Mouse (Mus musculus): Measurements from ENCODE around the gene Gm28374. TPM values are rescaled to one million over a fixed set of nuclear protein-coding genes. Genes with fewer than 3 reads are reported as not detected.

Gm28374 gene
- polyA plus RNA-seq, 1 experiment from 2014 or later: 1.3 TPM

GRCm38 (mm10) chr19:6062418-6062817 is 19.6 kb downstream of the Gm28374 start:
- WGBS: 42% methylated on average over 5 of the region's 5 CpGs
- no peaks in the 10 kb centered on the region for H3K27me3 ChIP-seq (replicated peaks)
- peak overlapping the region; percentile 92 for H3K4me3 ChIP-seq (replicated peaks)
- peak overlapping the region; percentile 96 for H3K27ac ChIP-seq
- H3K4me2 ChIP-seq (replicated peaks): peak overlapping the region; percentile 95
- H3K9me3 ChIP-seq: no peaks in the 10 kb centered on the region
- H3K36me3 ChIP-seq: 0 out of 2 replicates have a peak, but pooled peaks cover 3% of the 10 kb centered on the region
- ATAC-seq: no peak
- H3K4me1 ChIP-seq (replicated peaks): peaks cover 26% of the 10 kb centered on the region
- peak overlapping the region; percentile 94 for H3K9ac ChIP-seq

- peak overlapping the region; percentile 94 for H3K9ac ChIP-seq
- H3K4me1 ChIP-seq (replicated peaks): peaks cover 21% of the 10 kb centered on the region
- H3K36me3 ChIP-seq: 0 out of 2 replicates have a peak, but pooled peaks cover 3% of the 10 kb centered on the region
- ATAC-seq: peak; percentile 14; the same call in 1 of the 2 replicates
- peak overlapping the region; percentile 96 for H3K27ac ChIP-seq
- WGBS: 1% methylated on average over 44 of the region's 44 CpGs
- peak overlapping the region; percentile 92 for H3K4me3 ChIP-seq (replicated peaks)
- H3K9me3 ChIP-seq: no peaks in the 10 kb centered on the region
- peak overlapping the region; percentile 95 for H3K4me2 ChIP-seq (replicated peaks)
- H3K27me3 ChIP-seq (replicated peaks): no peaks in the 10 kb centered on the region
These were observed 20.3 kb downstream of the Gm28374 start for GRCm38 (mm10) chr19:6061641-6062302.

GRCm38 (mm10) chr19:6061021-6061533 is 21.0 kb downstream of the Gm28374 start, which contains the start of gene Znhit2:
Znhit2 (plus strand) TSS chr19:6061192.
- WGBS: under 1% methylated on average over 58 of the region's 58 CpGs
- peak; percentile 80 for ATAC-seq

GRCm38 (mm10) chr19:6058966-6059365 is 23.1 kb downstream of the Gm28374 start:
- peak overlapping the region; percentile 77; the same call in 1 of the 2 replicates for H3K9ac ChIP-seq
- ATAC-seq: no peak
- H3K4me1 ChIP-seq (replicated peaks): peaks cover 20% of the 10 kb centered on the region
- H3K4me3 ChIP-seq (replicated peaks): peak overlapping the region; percentile 67
- WGBS: 67% methylated on average over 5 of the region's 5 CpGs
- H3K36me3 ChIP-seq: peaks cover 16% of the 10 kb centered on the region; the same call in 1 of the 2 replicates
- peak overlapping the region; percentile 32; the same call in 1 of the 2 replicates for H3K27ac ChIP-seq
- H3K4me2 ChIP-seq (replicated peaks): peak overlapping the region; percentile 70
- no peaks in the 10 kb centered on the region for H3K9me3 ChIP-seq
- no peaks in the 10 kb centered on the region for H3K27me3 ChIP-seq (replicated peaks)

More at GRCm38 (mm10) chr19:6061021-6061533, 21.0 kb downstream of the Gm28374 start, which contains the start of gene Znhit2:
- no peaks in the 10 kb centered on the region for H3K9me3 ChIP-seq
- H3K27ac ChIP-seq: peak within 1 kb of the TSS; percentile 96
- peak within 1 kb of the TSS; percentile 95 for H3K4me2 ChIP-seq (replicated peaks)
- H3K9ac ChIP-seq: peak within 1 kb of the TSS; percentile 94
- 0 out of 2 replicates have a peak, but pooled peaks cover 3% of the 10 kb centered on the region for H3K36me3 ChIP-seq
- peak within 1 kb of the TSS; percentile 92 for H3K4me3 ChIP-seq (replicated peaks)
- no peaks in the 10 kb centered on the region for H3K27me3 ChIP-seq (replicated peaks)
- H3K4me1 ChIP-seq (replicated peaks): peaks cover 20% of the 10 kb centered on the region

- Histone ChIP-seq H3K27me3 (replicated peaks) (no peaks in the 10 kb centered on the region), H3K4me3 (replicated peaks) (peak overlapping the region; percentile 67), H3K36me3 (peaks cover 20% of the 10 kb centered on the region; the same call in 1 of the 2 replicates), H3K4me2 (replicated peaks) (peak overlapping the region; percentile 70), H3K9ac (peak overlapping the region; percentile 77), H3K9me3 (no peaks in the 10 kb centered on the region), H3K27ac (peak overlapping the region; percentile 56), H3K4me1 (replicated peaks) (peaks cover 20% of the 10 kb centered on the region)
- no peak for ATAC-seq
- 32% methylated on average over 5 of the region's 5 CpGs for WGBS
These were observed 23.5 kb downstream of the Gm28374 start for GRCm38 (mm10) chr19:6058513-6058912.

- peak; percentile 88 for ATAC-seq
- H3K27ac ChIP-seq: peak within 1 kb of the TSS; percentile 56
- H3K9me3 ChIP-seq: no peaks in the 10 kb centered on the region
- H3K36me3 ChIP-seq: peaks cover 30% of the 10 kb centered on the region
- peak within 1 kb of the TSS; percentile 67 for H3K4me3 ChIP-seq (replicated peaks)
- H3K4me2 ChIP-seq (replicated peaks): peak within 1 kb of the TSS; percentile 70
- peak within 1 kb of the TSS; percentile 77 for H3K9ac ChIP-seq
- WGBS: under 1% methylated on average over 63 of the region's 63 CpGs
- H3K4me1 ChIP-seq (replicated peaks): peaks cover 19% of the 10 kb centered on the region
- no peaks in the 10 kb centered on the region for H3K27me3 ChIP-seq (replicated peaks)
These were observed 24.6 kb downstream of the Gm28374 start, which contains the start of the genes Mrpl49 and Fau for GRCm38 (mm10) chr19:6057313-6058096. Mrpl49 (minus strand) TSS chr19:6057785. Fau (plus strand) TSS chr19:6057844.

GRCm38 (mm10) chr19:6056696-6057095 is 25.4 kb downstream of the Gm28374 start:
- Histone ChIP-seq H3K27ac (no peak overlapping the region), H3K4me3 (replicated peaks) (peak overlapping the region; percentile 67), H3K27me3 (replicated peaks) (no peaks in the 10 kb centered on the region), H3K9ac (peak overlapping the region; percentile 77), H3K4me2 (replicated peaks) (peak overlapping the region; percentile 70), H3K4me1 (replicated peaks) (peaks cover 11% of the 10 kb centered on the region; the same call in 1 of the 2 replicates), H3K36me3 (peaks cover 36% of the 10 kb centered on the region), H3K9me3 (no peaks in the 10 kb centered on the region)
- 45% methylated on average over 4 of the region's 4 CpGs for whole genome bisulfite sequencing
- no peak for ATAC-seq

GRCm38 (mm10) chr19:6054296-6054695 is 27.8 kb downstream of the Gm28374 start:
- WGBS: 73% methylated on average over 5 of the region's 5 CpGs
- Histone ChIP-seq H3K4me1 (replicated peaks) (peaks cover 11% of the 10 kb centered on the region; the same call in 1 of the 2 replicates), H3K36me3 (peaks cover 60% of the 10 kb centered on the region), H3K27me3 (replicated peaks) (no peaks in the 10 kb centered on the region), H3K27ac (no peak overlapping the region), H3K4me2 (replicated peaks) (no peak overlapping the region), H3K4me3 (replicated peaks) (no peak overlapping the region), H3K9me3 (no peaks in the 10 kb centered on the region), H3K9ac (no peak overlapping the region)
- no peak for ATAC-seq

- WGBS: 88% methylated on average over 7 of the region's 7 CpGs
- H3K27ac ChIP-seq: no peak overlapping the region
- no peaks in the 10 kb centered on the region for H3K9me3 ChIP-seq
- no peaks in the 10 kb centered on the region for H3K27me3 ChIP-seq (replicated peaks)
- peaks cover 68% of the 10 kb centered on the region for H3K36me3 ChIP-seq
- no peak for ATAC-seq
- H3K9ac ChIP-seq: no peak overlapping the region
- H3K4me3 ChIP-seq (replicated peaks): no peak overlapping the region
- H3K4me2 ChIP-seq (replicated peaks): no peak overlapping the region
- peaks cover 23% of the 10 kb centered on the region for H3K4me1 ChIP-seq (replicated peaks)
These were observed 29.5 kb downstream of the Gm28374 start for GRCm38 (mm10) chr19:6052516-6052915.

- peak overlapping the region; percentile 89; the same call in 1 of the 2 replicates for H3K4me2 ChIP-seq (replicated peaks)
- H3K27ac ChIP-seq: no peak overlapping the region
- peaks cover 54% of the 10 kb centered on the region for H3K36me3 ChIP-seq
These were observed 33.2 kb downstream of the Gm28374 start for GRCm38 (mm10) chr19:6048681-6049410.

GRCm38 (mm10) chr19:6047899-6048166 is 34.2 kb downstream of the Gm28374 start:
- WGBS: 84% methylated on average over 8 of the region's 8 CpGs
- Histone ChIP-seq H3K27ac (no peak overlapping the region), H3K9ac (peak overlapping the region; percentile 79)

More at GRCm38 (mm10) chr19:6048681-6049410, 33.2 kb downstream of the Gm28374 start:
- H3K4me3 ChIP-seq (replicated peaks): no peak overlapping the region
- no peak for ATAC-seq
- peaks cover 20% of the 10 kb centered on the region for H3K4me1 ChIP-seq (replicated peaks)
- H3K9ac ChIP-seq: no peak overlapping the region
- H3K9me3 ChIP-seq: no peaks in the 10 kb centered on the region
- 90% methylated on average over 11 of the region's 11 CpGs for WGBS
- no peaks in the 10 kb centered on the region for H3K27me3 ChIP-seq (replicated peaks)

More at GRCm38 (mm10) chr19:6047899-6048166, 34.2 kb downstream of the Gm28374 start:
- H3K9me3 ChIP-seq: no peaks in the 10 kb centered on the region
- peak overlapping the region; percentile 83 for H3K4me3 ChIP-seq (replicated peaks)
- H3K4me2 ChIP-seq (replicated peaks): peak overlapping the region; percentile 89
- H3K36me3 ChIP-seq: peaks cover 44% of the 10 kb centered on the region
- peaks cover 17% of the 10 kb centered on the region for H3K4me1 ChIP-seq (replicated peaks)
- H3K27me3 ChIP-seq (replicated peaks): no peaks in the 10 kb centered on the region
- no peak for ATAC-seq
